Mouse (Mus musculus): Measurements from ENCODE around the gene Tshz3.

Tshz3 gene

DNA sequence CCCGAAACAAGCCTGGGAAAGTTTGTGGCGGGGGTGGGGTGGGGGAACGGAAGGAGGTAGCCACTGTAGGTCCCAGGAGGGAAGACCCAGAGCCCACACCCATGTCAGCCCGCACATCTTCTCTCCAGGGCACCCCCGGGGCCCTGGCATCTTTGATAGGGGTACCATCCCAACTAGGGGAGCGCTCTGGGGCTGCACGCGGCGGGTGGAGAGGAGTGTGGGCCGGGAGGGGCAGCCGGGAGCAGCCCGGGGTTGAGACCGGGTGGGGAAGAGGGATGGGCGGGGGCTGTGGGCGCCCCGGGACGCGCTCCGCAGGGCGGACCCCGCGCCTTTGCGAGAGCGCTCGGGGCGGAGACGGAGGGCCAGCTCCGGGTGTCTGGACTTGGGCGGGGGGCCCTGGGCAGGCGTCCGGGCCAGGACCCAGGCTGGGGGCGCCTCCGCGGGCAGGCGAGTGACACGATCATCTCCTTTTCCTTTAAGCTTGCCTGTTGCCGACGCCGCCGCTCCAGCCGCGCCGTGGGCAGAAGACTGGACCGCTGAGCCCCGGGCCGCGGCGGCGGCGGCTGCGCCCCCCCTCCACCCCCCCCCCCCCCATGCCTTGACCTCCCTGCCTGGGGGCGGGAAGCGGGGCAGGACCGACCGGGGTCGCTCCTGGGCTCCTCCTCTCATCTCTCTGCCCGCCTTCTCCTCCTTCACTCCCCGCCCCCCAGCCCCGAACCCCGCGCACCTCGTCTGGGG is 631 bp upstream of the Tshz3 start:
- DNase-seq, result no peak

DNA sequence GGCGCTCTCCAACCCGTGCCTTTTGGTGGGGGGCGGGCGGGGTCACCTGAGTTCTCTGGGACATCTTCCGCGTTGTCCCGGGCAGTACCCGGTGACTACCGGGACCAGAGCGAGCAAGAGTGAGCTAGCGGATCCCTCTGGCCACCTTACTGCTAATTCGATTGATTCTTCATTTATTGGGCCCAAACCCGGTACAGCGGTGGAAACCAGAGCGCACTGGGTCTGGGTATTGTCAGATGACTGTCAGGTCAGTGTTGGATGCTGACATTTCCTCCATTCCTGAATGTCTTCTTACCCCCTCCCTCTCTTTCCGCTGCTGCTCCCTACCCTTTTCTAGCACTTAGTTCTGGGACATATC is 650 bp downstream of the Tshz3 start:
- DNase-seq, result no peak

DNA sequence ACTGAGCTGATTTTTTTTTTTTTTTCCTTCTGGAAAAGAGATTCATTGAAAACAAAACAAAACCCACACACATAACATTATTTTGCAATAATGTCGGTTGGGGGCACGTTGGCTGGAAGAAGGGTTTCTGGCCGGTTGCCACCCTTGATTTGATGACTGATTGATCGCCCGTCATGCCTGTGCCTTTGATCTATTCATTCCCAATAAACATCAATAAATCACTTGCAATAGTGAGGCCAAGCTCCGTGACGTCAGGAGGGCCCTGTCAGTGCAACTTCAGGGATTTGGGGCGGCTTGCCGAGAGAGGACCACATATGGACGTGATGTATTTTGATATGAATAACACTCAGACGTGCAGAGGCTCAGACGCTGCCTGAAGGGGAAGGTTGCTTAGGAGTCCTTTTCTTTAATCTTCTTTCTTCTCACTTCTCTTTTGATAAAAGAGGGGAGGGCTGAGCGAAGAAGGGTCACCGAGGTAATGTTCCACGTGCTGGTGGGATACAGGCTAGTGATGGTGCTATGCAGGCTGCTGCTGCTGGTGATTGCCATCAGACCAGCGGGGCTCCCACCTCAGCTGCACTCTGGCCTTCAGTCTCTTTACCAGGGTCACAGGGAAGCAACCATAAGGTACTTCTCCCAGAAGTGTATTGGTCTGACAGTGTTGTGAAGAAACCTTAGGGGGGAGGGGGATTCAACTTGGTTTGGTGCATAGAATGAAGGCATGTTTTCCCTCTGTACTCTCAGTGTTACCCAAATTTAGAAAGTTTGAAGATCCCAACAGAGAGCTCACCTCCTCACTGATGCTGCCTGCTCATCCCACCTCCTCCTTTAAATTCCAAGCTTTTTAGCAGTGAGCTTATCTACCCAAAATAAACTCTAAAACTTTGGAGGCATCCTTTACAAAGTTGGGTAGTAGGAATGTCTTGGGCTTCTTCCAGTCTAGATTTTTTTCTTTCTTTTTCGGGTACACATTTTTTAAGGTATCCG is 1.4 kb downstream of the Tshz3 start:
- DNase-seq, result no peak

DNA sequence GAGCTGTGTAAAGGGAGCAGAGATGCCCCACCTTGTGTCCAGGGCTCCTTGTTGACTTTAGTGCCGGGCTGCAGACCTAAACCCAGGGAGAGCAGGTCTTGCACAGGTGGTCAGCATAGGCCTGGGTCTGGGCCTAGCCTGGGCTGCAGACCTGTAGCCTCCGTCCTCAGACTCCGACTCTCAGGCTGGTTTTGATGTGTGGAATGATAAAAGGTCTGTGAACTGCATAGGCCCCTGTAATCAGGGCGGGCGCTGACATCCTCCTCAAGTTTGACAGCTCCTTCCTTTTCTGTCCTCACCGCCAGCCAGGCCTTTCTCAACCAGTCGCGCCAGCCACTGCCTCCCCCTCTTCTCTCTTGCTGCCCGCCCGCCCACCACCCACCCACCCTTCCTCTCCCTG is 8.7 kb downstream of the Tshz3 start:
- no peak for DNase-seq

DNA sequence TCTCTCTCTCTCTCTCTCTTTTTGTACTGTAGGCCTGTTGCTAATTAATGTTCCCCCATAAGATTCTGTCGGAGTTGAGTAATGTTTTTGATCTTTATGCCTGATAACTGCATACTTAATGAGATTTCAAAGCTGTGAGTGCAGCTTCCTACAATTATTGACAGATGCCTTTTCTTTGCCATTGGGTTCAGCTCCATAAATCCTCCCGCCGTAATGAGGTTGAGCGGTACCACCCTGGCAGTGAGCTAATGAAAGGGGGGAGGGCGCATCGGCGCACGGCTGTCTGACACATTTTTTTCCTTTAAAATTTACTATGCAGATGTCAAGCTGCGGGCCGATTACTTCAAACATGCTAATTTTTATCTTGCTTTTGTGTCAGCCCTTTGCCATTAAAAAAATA is 9.3 kb downstream of the Tshz3 start:
- DNase-seq, result no peak

DNA sequence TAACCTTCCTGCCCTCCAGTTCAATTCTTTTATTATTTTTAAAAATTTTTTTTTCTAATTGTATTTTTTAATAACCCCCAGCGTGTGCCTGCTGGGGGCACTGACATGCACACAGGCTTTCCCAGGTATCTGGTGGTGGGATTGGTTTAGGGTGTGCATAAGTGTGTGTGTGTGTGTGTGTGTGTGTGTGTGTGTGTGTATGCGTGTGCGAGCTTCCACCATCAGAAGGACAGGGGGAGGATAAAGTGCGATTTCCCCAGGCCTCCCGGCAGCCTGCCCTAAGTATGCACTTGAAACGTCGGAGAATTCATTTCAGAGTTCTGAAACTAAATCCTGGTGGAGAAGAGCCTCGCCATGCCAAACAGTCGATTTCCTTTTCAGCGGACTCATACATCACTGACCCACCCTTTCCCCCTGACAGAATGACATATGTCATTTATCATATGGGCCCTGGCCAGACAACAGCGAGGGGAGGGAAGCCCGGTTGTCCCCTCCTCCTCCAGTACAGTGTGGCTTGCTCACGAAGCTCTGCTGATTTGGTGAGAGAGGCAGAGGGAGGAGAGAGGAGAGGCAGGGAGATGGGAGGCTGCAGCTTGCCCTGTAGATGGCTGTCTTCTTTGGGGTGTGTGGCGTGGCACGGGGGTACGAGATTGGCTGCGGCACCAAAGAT is 9.9 kb downstream of the Tshz3 start:
- DNase-seq, result no peak

DNA sequence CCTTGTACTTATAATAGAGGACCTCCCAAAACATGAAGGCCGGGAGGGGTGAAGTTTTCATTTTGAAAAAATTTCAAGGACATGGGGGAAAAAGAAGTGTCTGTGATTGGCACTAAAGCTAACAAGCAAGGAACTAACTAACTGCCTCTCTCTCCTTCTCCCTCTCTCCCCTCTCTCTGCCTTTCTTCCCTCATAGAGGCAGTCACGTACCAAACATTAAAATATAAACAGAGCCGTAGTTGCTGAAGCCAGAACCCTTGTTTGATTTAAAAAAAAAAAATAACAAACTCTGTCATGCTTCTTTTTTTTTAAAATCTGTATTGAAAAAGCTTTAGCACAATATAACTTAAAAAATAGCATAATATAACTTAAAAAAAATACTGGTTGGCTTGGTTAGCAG is 10.9 kb downstream of the Tshz3 start:
- no peak for DNase-seq

DNA sequence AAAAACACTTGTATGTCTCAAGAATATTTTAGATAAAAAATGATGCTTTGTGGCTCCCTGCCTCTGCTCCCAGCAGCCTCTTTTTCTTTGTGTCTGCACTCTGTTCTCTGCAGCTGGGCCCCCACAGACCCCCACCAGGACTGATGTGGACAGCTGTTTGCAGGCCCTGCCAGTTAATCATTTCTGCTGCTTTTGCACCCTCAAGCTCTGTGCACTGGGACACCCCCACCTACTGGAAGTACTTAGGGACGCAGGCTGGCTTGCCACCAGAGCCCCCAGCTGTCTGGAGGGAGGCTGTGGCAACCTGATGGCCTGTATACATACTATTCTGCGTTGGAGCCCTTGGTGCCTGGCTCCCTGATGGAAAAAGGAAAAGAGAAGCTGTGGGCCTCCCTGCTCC is 11.3 kb downstream of the Tshz3 start:
- DNase-seq, result no peak

DNA sequence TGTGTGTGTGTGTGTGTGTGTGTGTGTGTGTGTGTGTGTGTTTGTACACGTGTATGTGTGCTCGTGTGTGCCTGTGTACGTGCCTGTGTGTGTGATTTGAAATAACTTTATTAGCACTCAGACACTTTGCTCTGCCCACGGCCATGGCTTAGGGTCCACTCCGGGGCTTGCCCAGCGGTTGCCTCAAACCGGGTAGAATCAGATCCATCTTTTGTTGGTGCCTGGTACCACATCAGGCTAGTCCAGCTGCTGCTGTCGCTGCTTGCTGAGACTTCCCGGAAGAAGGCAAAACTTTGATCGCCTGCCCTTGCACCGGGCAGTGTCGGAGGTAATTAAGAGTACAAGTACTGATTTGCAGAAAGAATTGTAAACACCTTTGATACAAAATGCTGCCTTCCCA is 12.1 kb downstream of the Tshz3 start:
- no peak for DNase-seq

DNA sequence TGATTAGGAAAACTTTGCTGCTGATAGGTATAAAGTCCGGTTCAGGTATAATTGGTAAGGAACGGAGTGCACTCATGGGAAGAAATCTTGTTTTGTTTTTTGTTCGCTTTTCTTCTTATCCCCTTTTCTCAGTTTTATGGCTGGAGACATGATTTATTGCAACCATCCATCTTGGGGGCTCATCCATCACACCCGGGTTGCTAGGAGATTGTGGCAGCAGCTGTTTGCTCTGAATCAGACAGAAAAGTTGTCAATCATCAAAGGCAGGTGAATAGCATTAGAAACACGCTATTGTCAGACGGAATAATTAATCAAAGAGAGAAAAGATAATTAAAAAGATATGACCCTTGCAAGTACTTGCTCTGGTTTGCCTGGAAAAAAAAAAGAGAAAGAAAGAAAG is 12.5 kb downstream of the Tshz3 start:
- no peak for DNase-seq

DNA sequence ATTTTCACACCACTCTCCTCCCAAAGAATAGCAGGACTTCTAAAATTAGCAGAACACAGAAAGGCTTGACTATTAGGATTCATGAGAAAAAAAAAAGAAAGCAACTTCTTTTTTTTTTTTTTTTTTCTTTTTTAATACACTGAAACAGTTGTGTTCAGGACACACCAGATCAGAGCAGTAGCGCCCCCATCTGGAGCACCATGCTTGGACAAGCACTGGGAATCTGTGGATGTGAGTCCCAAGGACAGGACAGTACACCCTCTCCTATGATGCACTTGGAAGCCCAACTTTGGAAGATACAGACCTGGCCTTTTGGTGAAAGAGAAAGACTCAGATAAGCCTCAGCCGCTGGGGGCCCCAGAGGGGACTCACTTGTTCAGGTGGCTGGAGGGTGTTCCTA is 13.8 kb downstream of the Tshz3 start:
- DNase-seq, result no peak

DNA sequence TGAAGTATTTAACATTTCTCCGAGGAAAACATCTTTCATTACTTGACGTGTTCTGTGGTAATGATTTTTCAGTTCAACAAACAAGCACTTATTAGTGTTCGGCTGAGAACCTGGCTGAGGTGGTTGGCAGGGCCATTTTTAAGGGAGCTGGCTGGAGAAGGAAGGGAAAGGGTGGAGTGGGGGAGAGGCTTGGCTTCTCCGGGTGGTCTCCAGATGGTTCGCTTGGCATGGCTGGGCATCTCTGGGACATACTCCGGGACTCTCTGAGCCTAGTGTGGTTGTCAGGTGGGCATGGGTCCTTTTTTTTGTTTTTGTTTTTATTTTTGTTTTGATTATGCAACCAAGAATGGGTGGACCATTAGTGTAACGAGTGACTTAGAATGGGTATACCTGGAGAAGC is 16.4 kb downstream of the Tshz3 start:
- DNase-seq, result no peak

DNA sequence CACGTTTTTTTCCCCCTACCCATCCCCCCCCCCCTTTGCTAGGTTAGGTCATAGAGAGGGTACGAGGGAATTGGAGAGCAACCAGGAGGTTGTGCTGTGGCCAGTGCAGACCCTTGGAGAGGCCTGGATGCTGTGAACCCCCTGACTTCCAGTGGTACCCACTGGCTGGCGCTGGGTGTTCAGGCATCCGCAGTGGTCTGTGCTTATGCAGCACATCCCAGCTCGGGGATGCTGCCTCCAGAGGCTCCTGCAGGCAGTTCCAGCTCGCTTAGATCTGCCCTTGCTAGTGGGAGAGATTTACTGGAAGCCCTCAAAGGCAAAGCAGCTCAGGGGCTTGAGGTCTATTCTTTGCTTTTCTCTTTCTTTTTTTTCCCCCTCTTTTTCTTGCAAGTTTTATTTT is 19.3 kb downstream of the Tshz3 start:
- DNase-seq, result no peak

DNA sequence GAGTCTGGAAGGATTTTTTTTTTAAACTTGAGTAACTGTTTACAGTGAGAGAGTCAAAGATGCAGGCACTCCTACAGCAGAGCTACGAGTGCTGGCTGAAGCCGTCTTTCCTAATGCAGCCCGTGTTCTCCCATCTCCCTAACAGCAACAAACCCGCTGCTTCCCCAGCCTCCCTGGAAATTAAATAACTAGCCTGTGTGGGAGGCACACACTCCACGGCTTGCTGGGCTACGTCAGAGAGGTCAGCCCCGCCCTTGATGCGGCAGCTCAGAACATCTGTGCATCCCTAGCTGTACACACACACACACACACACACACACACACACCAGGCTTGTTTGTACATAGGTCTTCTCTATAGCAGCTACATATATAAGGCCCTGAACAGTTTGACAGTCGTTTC is 22.9 kb downstream of the Tshz3 start:
- DNase-seq, result no peak

DNA sequence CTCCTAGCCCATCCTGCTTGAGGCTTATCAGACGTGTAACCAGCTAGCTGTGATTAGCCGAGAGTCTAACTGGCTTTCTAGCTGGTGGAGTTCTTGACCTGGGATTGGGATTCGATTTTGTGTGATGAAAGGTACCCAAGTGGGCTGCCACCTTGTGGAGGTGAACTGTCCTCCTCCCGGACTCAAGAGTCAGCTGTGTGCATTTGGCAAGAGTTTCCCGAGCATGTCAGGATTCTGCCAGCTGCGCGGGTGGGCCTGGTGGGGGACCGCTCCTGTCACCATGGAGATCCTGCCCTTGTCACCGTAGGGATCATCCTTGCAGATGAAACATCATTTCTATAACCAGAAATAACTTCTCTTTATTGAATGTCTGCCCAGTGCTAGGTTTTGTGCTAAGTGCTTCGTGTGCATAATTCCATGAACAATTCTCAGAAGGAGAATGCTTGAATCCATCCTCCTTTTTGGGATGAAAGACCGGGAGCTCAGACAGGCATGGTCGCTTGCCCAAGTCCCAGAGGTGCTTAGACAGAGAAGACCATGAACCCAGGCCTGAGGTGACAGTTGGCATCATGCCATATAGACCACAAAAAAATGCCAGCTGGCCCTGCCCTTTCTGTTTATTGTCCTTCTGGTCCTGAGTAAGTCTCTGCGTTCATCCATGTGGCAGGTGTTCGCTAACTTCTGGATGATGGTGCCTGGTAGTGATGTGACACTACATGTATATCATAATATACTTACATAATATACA is 38.6 kb downstream of the Tshz3 start:
- no peak for DNase-seq

DNA sequence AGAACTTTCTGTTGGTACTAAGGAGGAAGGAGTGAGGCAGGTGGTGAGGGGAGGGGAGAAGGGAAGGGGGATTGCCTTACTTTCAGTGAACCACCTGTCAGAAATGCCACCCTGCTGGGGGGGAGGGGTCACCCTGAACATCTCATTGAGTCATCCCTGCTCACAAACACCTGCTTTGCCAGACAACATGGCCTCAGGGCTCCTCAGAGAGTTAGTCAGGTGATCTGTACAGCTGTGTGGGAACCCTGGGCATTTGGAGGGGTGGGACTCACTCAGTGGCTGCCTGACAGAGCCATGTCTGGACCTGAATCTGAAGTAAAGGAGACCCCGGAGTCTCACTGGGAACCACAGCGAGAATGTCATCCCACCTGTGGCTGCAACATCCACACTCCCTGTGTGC is 53.6 kb downstream of the Tshz3 start:
- no peak for DNase-seq

DNA sequence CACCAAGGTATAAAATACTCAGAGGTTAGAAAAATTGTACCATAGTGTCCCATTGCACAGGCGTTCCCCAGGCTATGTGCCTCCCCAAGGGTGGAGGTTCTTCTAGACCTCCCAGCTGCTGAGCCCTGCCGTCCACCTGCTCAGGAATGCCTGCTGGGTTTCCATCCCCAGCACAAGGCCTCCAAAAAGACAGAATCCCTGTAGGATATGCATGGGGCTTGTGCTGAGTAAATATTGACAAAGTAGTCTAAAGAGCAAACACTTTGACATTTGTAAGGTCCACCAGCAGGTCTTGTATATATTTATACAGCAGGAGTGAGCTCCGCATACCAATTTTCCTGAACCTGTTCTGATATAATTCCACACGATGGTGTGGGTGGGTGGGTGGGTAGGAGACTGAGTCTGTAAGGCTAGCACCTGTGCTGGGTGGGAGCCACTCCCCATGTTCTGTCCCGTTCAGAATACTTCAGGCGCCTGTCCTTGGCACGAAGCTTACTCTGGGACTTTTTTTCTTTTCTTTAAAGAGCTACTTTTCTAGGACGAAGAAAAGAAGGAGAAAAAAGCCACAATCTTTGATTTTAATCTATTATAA is 69.7 kb downstream of the Tshz3 start:
- DNase-seq, result no peak

DNA sequence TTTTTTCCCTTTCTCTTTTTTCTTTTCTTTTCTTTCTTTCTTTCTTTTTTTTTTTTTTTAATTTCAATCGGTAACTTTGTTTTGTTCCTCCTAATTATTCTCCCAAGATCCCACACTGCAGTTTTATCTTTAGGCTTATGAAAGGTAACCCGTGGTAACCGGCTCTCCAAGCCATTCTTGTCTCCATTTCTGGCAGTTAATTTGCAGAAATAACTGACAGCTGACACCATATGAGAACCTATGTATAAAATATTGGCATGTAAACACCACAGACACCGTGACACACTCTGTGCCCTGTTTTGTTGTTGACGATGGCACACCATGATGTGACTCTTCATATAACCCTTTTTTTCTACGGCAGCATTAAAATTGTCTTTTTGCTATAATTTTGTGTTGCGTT is 75.2 kb downstream of the Tshz3 start:
- no peak for DNase-seq

DNA sequence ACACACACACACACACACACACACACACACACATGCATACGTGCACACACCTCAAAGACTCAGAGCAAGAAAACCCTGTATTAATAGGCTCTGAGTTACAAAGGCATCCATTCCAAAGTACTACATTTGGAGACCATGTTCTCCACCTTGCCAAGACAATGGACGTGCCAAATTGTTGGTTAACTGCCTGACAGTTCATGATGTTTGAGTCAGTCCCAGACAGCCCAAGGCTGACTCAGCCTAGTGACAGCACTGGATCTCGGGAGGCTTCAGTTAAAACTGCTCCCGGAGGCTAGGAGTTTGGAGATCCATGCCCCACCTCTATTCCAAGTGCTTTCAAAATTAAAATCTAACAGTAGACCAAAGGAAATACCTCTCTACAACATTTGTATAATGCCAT is 79.0 kb downstream of the Tshz3 start:
- no peak for DNase-seq

DNA sequence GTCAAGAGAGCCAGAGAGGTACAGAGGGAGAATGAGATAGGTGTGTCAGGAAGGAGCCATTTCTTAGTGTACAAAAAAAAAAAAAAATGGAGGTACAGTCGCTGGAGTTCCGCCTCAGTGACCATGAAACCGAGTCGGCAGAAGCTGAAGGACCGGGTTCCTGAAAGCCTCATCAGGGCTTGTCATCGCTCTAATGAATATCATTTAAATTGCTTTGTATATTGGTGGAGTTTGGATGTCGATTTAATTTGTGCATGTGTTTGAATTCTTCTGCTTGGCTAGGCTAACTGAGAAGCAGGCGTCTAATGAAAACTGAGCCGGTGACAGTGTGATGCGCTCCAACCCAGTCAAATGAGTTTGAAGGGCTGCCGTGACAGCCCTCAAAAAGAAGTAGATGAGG is 80.5 kb downstream of the Tshz3 start:
- no peak for DNase-seq

DNA sequence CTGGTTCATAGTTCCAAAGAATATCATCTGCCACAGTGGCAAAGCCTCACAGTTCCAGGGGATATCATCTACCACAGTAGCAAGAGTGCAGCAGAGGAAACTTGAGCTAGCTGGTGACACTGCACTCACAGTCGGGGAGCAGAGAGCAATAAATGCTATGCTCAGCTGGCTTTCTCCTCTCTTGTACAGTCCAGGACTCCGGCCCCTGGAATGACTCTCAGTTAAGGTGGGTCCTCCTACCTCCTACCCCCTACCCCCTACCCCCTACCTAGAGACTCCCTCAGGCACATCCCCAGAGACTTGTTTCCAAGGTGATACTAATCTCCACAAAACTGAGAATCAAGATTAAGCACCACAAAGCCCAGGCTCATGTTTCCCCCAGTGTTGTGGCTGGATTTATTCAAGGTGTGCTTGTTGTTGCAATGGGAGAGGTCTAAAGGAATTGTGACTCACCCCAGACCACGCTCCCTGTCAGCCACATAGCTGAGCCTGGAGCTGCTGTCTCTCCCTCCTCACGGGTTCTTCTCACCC is 86.4 kb downstream of the Tshz3 start:
- no peak for DNase-seq

DNA sequence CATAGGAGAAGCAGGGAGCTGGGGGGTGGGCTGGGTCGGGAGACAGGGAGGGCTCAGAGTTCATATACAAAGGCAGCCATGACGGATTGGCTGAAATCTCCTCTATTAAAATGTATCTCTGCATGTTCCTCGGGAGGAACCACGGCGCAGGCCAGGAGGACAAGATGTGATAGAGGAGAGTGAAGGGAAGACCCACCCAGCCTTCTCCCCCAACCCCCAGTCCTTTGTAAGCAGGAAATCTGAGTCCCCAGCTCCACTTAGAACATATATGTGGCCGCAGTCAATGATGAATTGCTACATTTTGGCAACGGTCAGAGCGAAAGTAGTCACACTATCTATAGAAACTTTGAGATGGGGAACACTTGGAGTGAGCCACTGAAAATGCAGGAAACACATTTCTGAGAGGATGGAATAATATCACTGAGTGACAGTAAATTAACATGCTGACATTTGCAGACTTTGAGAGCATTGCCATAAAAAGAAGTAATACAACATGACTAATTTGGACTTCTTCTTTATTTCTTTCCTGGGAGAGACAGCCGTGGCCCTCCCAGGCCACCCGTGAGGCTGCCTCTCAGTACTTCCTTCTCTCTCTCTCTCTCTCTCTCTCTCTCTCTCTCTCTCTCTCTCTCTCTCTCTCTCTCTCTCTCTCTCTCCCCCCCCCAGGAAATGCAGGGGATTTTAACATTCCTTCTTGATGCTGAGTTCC is 88.9 kb downstream of the Tshz3 start:
- no peak for DNase-seq

All from thymus, postnatal 25 days (tissue).